Mouse (Mus musculus): ENCODE data around the gene Nckap5l. TPM values are rescaled to one million over a fixed set of nuclear protein-coding genes. Genes with fewer than 3 reads are reported as not detected.

Gene Nckap5l
- polyA plus RNA-seq, 1 experiment: not detected

- Histone ChIP-seq H3K4me1 (ENCODE audit: control insufficient read depth, insufficient read depth, low read length) (peaks cover 13% of the 10 kb centered on the region), H3K4me3 (ENCODE audit: insufficient read depth, low read depth, low read length) (no peak overlapping the region), H3K27ac (ENCODE audit: insufficient read depth, low read depth, low read length) (no peak overlapping the region)
- no peak for TF ChIP-seq POLR2A (IDR thresholded peaks at IDR 0.05; ENCODE audit: insufficient read depth, low read depth, low read length)
- TF ChIP-seq CTCF (IDR thresholded peaks at IDR 0.05; ENCODE audit: insufficient read depth, low read depth, low read length): no peak
- WGBS: 5% methylated on average over 2 of the region's 2 CpGs
Measured at GRCm38 (mm10) chr15:99415793-99416192, 41.8 kb downstream of the Nckap5l start.

DNA sequence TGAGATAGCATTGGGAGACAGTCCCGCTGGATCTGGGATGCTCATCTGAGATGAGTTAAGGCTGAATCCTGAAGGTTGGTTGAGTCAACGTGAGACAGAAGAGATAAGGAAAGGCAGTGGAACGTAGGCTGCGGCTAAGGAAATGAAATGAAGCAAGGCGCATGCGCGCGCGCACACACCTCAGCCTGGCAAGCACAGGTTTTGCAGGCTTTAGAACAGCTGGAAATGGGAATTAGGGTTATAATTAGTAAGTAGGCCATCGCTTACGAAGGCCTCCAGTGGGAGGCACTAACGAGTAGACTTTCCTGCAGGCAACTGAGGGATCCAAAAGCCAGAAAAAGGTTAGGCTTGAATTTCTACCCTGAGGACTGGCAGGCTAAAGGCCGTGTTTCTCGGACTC is 45.8 kb downstream of the Nckap5l start:
- Histone ChIP-seq H3K4me3 (ENCODE audit: insufficient read depth, low read depth, low read length) (no peak overlapping the region), H3K27ac (ENCODE audit: insufficient read depth, low read depth, low read length) (0 out of 2 replicates have a peak overlapping the region, but pooled peaks have one; percentile 17), H3K4me1 (ENCODE audit: control insufficient read depth, insufficient read depth, low read length) (peaks cover 13% of the 10 kb centered on the region)
- no peak for TF ChIP-seq POLR2A (IDR thresholded peaks at IDR 0.05; ENCODE audit: insufficient read depth, low read depth, low read length)
- no peak for TF ChIP-seq CTCF (IDR thresholded peaks at IDR 0.05; ENCODE audit: insufficient read depth, low read depth, low read length)
- 36% methylated on average over 14 of the region's 14 CpGs for WGBS

- no peak overlapping the region for H3K4me3 ChIP-seq (ENCODE audit: insufficient read depth, low read depth, low read length)
- no peak overlapping the region for H3K27ac ChIP-seq (ENCODE audit: insufficient read depth, low read depth, low read length)
- WGBS: 88% methylated on average over 9 of the region's 9 CpGs
- peaks cover 13% of the 10 kb centered on the region for H3K4me1 ChIP-seq (ENCODE audit: control insufficient read depth, insufficient read depth, low read length)
- TF ChIP-seq POLR2A (IDR thresholded peaks at IDR 0.05; ENCODE audit: insufficient read depth, low read depth, low read length) (no peak), CTCF (IDR thresholded peaks at IDR 0.05; ENCODE audit: insufficient read depth, low read depth, low read length) (no peak)
Measured at GRCm38 (mm10) chr15:99408845-99409244, 48.7 kb downstream of the Nckap5l start.

GRCm38 (mm10) chr15:99406986-99407570 is 50.5 kb downstream of the Nckap5l start:
- Histone ChIP-seq H3K4me1 (ENCODE audit: control insufficient read depth, insufficient read depth, low read length) (peaks cover 13% of the 10 kb centered on the region), H3K27ac (ENCODE audit: insufficient read depth, low read depth, low read length) (no peak overlapping the region), H3K4me3 (ENCODE audit: insufficient read depth, low read depth, low read length) (no peak overlapping the region)
- TF ChIP-seq CTCF (IDR thresholded peaks at IDR 0.05; ENCODE audit: insufficient read depth, low read depth, low read length) (no peak), POLR2A (IDR thresholded peaks at IDR 0.05; ENCODE audit: insufficient read depth, low read depth, low read length) (no peak)
- 86% methylated on average over 15 of the region's 15 CpGs for WGBS

GRCm38 (mm10) chr15:99405150-99405549 is 52.4 kb downstream of the Nckap5l start:
- Histone ChIP-seq H3K27ac (ENCODE audit: insufficient read depth, low read depth, low read length) (no peak overlapping the region), H3K4me1 (ENCODE audit: control insufficient read depth, insufficient read depth, low read length) (peaks cover 4% of the 10 kb centered on the region), H3K4me3 (ENCODE audit: insufficient read depth, low read depth, low read length) (no peak overlapping the region)
- 58% methylated on average over 9 of the region's 9 CpGs for WGBS
- TF ChIP-seq CTCF (IDR thresholded peaks at IDR 0.05; ENCODE audit: insufficient read depth, low read depth, low read length) (no peak), POLR2A (IDR thresholded peaks at IDR 0.05; ENCODE audit: insufficient read depth, low read depth, low read length) (no peak)

DNA sequence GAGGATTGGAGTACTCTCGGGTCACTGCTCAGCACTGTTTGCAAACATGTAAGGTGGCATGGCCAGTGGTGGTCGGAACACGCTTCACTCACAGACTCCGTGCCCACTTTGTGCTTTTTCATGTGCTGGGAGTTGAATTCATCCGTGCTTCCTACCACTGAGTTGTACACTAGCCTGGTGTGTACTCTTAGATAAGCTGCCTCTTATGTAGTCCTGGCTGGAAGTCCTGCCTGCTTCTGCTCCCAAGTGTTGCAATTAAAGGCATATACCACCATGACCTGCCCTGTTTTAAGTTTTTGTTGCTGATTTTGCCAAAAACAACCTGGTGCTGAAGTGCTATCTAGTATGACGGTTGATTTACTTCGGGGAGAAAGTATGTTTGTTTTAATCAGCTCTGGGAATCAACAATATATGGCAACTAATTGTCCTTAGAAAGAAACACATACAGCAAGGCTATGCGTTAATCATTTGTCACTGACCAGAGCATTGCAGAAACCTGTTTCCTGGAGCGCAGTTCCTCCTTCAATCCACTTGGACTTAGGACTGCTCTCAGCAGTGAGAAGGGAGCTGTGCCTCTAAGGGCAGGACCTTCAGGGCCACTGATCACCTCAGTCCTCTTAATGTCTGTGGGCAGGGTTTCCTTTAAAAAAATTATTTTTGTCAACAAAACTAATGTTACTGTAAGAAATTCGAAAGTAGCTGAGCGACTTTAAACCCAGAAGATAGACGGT is 54.2 kb downstream of the Nckap5l start:
- 85% methylated on average over 12 of the region's 12 CpGs for WGBS
- no peak overlapping the region for H3K4me3 ChIP-seq (ENCODE audit: insufficient read depth, low read depth, low read length)
- no peak for TF ChIP-seq CTCF (IDR thresholded peaks at IDR 0.05; ENCODE audit: insufficient read depth, low read depth, low read length)
- no peak for TF ChIP-seq POLR2A (IDR thresholded peaks at IDR 0.05; ENCODE audit: insufficient read depth, low read depth, low read length)
- peaks cover 13% of the 10 kb centered on the region for H3K4me1 ChIP-seq (ENCODE audit: control insufficient read depth, insufficient read depth, low read length)
- no peak overlapping the region for H3K27ac ChIP-seq (ENCODE audit: insufficient read depth, low read depth, low read length)

- TF ChIP-seq POLR2A (IDR thresholded peaks at IDR 0.05; ENCODE audit: insufficient read depth, low read depth, low read length) (no peak), CTCF (IDR thresholded peaks at IDR 0.05; ENCODE audit: insufficient read depth, low read depth, low read length) (no peak)
- peaks cover 19% of the 10 kb centered on the region for H3K4me1 ChIP-seq (ENCODE audit: control insufficient read depth, insufficient read depth, low read length)
- 67% methylated on average over 6 of the region's 6 CpGs for WGBS
- no peak overlapping the region for H3K4me3 ChIP-seq (ENCODE audit: insufficient read depth, low read depth, low read length)
- no peak overlapping the region for H3K27ac ChIP-seq (ENCODE audit: insufficient read depth, low read depth, low read length)
Measured at GRCm38 (mm10) chr15:99400602-99401001, 56.9 kb downstream of the Nckap5l start.

DNA sequence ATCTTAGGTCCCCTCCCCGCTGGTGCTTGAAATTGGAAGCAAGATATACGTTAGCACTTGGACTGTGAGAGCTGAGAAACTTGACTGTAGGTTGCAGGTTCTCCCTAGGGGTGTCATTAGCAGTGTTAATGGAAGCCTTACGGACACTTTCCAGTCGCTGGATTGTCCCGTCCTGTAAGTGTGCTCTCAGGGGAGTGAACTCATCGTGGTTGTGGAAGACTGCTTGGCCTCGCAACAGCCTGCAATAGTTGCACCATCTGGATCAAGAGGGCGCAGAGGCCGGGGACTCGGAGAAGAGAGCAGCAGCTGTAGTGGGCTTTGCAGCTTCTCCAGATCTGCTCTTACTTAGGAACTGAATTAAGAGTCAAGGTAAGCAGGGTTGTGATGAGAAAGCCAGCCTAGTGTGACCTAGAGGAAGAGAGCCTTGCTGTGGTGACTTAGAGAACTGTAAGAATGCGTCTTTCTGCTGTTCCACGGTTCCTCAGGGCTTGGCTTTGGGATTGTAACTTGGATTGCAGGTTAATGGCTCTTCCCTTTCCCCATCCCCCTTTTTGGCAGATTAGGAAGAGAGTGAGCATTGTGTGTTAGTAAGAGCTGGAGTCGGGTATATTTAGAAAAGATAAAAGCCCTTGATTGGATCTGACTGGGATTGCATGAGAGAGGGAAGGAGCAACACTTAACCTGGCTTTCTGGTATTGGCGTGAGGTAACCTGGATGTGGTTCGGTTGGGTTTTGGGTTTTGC is 57.9 kb downstream of the Nckap5l start:
- peak overlapping the region; percentile 18; the same call in 1 of the 2 replicates for H3K27ac ChIP-seq (ENCODE audit: insufficient read depth, low read depth, low read length)
- H3K4me1 ChIP-seq (ENCODE audit: control insufficient read depth, insufficient read depth, low read length): peaks cover 23% of the 10 kb centered on the region
- WGBS: 56% methylated on average over 15 of the region's 15 CpGs
- no peak overlapping the region for H3K4me3 ChIP-seq (ENCODE audit: insufficient read depth, low read depth, low read length)
- TF ChIP-seq CTCF (IDR thresholded peaks at IDR 0.05; ENCODE audit: insufficient read depth, low read depth, low read length) (no peak), POLR2A (IDR thresholded peaks at IDR 0.05; ENCODE audit: insufficient read depth, low read depth, low read length) (no peak)

GRCm38 (mm10) chr15:99397622-99398021 is 59.9 kb downstream of the Nckap5l start:
- Histone ChIP-seq H3K4me3 (ENCODE audit: insufficient read depth, low read depth, low read length) (no peak overlapping the region), H3K4me1 (ENCODE audit: control insufficient read depth, insufficient read depth, low read length) (peaks cover 23% of the 10 kb centered on the region), H3K27ac (ENCODE audit: insufficient read depth, low read depth, low read length) (no peak overlapping the region)
- TF ChIP-seq POLR2A (IDR thresholded peaks at IDR 0.05; ENCODE audit: insufficient read depth, low read depth, low read length) (no peak), CTCF (IDR thresholded peaks at IDR 0.05; ENCODE audit: insufficient read depth, low read depth, low read length) (no peak)
- 78% methylated on average over 2 of the region's 2 CpGs for WGBS

All from olfactory bulb, adult 2 months (tissue).